Mouse (Mus musculus) kidney, adult 8-10 months (tissue): Measurements from ENCODE around the gene Nckap5.

Experiments used
- DNase-seq, 2 experiments: peaks; one replicate each; pipeline ENCODE4 v3.0.0; 2022

Gene Nckap5

GRCm38 (mm10) chr1:126332026-126332425, 498.6 kb downstream of the Nckap5 start:
- DNase-seq, result no peak

DNA sequence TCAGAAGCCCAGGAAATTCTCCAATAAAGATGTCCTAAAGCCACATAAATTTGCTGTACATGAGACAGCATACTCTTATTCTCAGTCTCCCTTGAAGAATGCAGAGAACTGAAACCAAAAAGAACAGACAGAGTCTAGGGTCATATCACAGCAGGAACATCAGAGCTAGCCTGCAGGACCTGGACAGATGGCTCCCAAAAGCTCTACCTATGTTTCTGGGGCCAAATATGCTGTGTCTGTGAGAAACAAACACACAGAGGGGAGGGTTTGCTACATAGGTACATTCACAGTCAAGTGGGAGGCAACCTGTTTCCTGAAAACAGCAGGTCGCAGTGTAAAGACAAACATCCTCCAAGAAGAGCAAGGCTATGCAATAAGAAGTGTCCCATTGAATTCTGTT, 509.9 kb downstream of the Nckap5 start:
- DNase-seq, result no peak

DNA sequence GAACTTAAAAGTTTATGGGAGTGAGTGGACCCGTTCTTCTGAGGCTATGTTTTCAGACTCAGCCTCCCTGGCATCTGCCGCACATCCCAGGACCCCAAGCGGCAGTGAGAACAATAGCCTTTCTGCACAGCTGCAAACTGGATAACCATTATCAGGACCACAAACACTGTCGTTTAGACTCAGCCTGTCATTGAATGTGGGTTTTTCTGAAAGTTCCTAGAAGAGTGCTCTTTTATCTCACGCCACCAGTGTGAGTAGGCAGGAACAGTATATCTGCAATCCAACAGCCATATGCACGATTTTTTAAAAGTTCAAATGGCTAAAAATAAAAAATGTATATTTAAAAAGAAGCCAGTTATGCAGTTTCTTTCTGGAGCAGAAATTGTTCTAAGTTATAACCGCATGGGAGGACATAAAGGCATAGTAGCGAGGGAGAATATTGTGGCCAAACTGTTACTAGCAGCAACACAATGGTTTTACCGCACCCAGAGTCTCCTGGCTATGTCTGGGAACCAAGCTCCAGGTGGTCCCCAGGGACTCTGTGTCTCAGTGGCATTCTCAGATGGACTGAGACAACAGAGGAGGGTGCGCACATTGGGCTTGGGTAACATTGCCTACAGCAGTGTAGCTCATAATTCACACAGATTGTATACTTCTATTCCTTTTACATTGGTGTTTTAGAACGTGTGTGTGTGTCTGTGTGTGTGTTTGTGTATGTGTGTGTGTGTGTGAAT, 512.6 kb downstream of the Nckap5 start:
- DNase-seq, result no peak

GRCm38 (mm10) chr1:126317345-126317744, 513.3 kb downstream of the Nckap5 start:
- DNase-seq, result no peak

- DNase-seq, result no peak
Measured at GRCm38 (mm10) chr1:126316866-126317265, 513.7 kb downstream of the Nckap5 start.

- no peak for DNase-seq
Measured at GRCm38 (mm10) chr1:126301129-126301528, 529.5 kb downstream of the Nckap5 start.

DNA sequence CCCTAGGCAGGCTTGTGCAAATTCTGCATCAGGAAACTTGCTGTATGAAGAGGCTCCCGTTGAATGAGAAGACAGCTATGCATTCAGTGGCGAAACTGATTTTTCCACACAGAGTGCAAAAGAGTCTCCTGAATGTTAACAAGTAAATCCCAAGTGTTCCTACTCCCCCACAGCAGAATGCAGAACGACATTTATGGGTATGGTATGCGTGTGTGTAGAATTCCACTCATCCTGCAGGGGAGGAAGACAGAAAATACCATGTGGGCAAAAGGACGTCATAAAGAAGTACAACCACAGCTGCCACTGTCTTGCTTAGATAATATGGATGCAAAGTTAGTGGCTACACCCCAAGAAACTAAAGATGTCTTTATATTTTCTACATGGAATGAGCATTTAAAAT, 565.7 kb downstream of the Nckap5 start:
- no peak for DNase-seq

GRCm38 (mm10) chr1:126254364-126254763, 576.2 kb downstream of the Nckap5 start:
- no peak for DNase-seq

GRCm38 (mm10) chr1:126253934-126254333, 576.7 kb downstream of the Nckap5 start:
- no peak for DNase-seq

DNA sequence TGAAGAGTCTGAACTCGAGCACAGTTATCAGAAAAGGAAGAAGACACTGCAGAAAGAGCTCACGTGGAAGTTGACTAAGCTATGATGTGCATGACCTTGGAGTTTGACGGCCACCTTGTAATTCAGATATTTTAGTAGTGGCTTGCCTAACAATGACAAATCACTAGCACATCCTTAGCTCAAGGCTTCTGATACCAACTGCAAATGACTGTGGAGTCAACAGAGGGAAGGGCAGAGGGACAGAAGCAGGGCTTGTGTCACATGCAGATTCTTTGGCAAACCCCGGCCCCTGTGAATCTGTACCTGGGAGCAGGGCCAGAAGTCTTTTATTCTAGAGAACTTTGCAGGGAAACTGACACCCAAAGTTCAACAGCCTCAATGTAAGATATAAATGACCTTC, 597.4 kb downstream of the Nckap5 start:
- no peak for DNase-seq

- no peak for DNase-seq
Measured at GRCm38 (mm10) chr1:126231199-126231598, 599.4 kb downstream of the Nckap5 start.

GRCm38 (mm10) chr1:126210212-126210611, 620.4 kb downstream of the Nckap5 start:
- no peak for DNase-seq

- no peak for DNase-seq
Measured at GRCm38 (mm10) chr1:126209743-126210142, 620.9 kb downstream of the Nckap5 start.

DNA sequence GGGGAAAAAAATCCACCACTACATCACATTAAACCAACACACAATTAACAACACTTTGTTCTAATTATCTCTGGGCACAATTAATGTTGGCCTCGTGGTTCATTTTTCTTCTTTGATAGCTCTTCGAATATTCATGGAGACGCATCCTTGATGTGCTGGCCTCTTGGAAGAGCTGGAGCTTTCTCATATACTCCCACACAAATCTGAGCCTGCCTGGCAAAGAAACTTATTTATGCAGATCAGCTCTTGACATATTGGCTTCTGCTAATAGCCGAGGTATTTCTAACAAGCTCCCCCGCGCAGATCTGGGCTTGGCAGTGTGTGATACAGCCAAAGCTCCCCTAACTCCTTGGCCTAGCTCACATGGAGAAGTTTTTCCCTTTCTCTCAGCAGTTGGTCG, 621.5 kb downstream of the Nckap5 start:
- DNase-seq, result no peak

DNA sequence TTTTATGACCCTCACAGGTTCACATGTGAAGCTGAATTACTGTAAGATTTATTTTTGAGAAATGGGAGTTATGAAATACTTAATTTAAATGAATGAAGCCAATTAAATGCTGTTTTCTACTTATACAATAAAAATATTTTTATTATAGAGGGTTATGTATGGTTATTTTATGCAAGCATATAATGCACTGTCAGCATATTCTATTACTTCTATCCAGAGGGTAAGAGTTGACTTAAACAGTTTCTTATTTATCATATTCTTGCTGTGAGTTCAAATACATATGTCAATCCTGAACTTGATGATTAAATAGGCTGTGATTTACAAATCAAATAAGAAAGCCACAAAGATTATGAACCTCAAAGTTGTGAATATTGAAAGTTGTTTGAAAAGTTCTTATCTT, 633.7 kb downstream of the Nckap5 start:
- no peak for DNase-seq

GRCm38 (mm10) chr1:126190353-126190752, 640.2 kb downstream of the Nckap5 start:
- no peak for DNase-seq

DNA sequence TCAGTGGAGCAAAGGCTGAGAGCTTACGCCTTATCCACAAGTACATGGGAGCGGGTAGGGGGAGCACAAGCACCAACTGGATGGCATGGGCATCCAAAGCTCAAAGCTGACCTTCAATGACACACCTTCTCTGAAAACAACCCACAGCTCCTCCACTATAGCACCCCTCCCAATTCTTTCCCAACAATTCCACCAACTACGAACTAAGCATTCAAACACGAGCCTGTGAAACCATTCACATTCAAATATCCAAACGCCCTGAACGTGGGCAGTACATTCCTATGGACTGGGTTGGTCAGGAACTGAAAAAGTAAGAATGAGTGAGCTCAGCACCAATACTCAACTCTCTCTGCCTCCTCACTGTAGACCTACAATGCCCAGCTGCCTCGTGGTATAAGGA, 646.8 kb downstream of the Nckap5 start:
- DNase-seq, result no peak

- DNase-seq, result no peak
Measured at GRCm38 (mm10) chr1:126168579-126168978, 662.0 kb downstream of the Nckap5 start.

- DNase-seq, result no peak
Measured at GRCm38 (mm10) chr1:126168131-126168530, 662.5 kb downstream of the Nckap5 start.

GRCm38 (mm10) chr1:126167546-126167945, 663.1 kb downstream of the Nckap5 start:
- no peak for DNase-seq

GRCm38 (mm10) chr1:126159287-126159686, 671.3 kb downstream of the Nckap5 start:
- DNase-seq, result no peak

DNA sequence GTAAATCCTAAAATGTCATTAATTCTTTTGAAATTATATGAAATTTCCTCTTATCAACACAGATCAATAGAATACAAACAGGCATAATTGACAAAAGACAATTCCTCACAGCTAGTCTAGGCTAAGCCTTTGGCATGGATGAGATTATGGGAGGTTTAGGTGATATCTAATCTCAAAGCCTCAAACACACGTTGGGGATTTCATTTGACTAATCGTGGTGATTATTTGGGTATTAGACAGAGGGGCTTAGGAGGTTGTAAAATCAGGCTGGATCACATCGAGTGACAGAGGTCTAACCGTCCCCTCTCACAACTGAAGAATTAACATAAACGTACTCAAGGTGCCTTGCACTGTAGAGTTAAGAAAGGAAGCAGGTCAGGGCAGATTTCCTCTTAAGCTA, 674.8 kb downstream of the Nckap5 start:
- no peak for DNase-seq

- peak in 1 of 2 experiments; percentile 8 for DNase-seq
Measured at GRCm38 (mm10) chr1:126153516-126154234, 676.9 kb downstream of the Nckap5 start.

GRCm38 (mm10) chr1:126152217-126152616, 678.4 kb downstream of the Nckap5 start:
- DNase-seq, result no peak

- no peak for DNase-seq
Measured at GRCm38 (mm10) chr1:126149966-126150365, 680.6 kb downstream of the Nckap5 start.
